Mouse (Mus musculus) mature B cell (primary cell): Measurements from ENCODE around the gene Ajap1.

ENCODE experiments used
- in situ Hi-C: fragments of 300-500 bp; cut with MboI; formaldehyde crosslinking; loops from 2 replicates; pipeline ENCODE4 v1.14.3; 2019

Ajap1 gene

GRCm38 (mm10) chr4:153482459-153483338, at the start of gene Ajap1:
Gene Ajap1, minus strand, starts transcription at chr4:153482811.
- in situ Hi-C loops: no loop called here

GRCm38 (mm10) chr4:153530536-153530935, 47.9 kb upstream of the Ajap1 start:
- in situ Hi-C loops: no loop called here

- in situ Hi-C loops: no loop called here
Observed at GRCm38 (mm10) chr4:153521601-153522000, 39.0 kb upstream of the Ajap1 start.

- in situ Hi-C loops: no loop called here
Observed at GRCm38 (mm10) chr4:153519888-153520287, 37.3 kb upstream of the Ajap1 start.

- in situ Hi-C loops: no loop called here
Observed at GRCm38 (mm10) chr4:153519289-153519688, 36.7 kb upstream of the Ajap1 start.

GRCm38 (mm10) chr4:153515786-153516185, 33.2 kb upstream of the Ajap1 start:
- in situ Hi-C loops: no loop called here

GRCm38 (mm10) chr4:153514071-153514470, 31.5 kb upstream of the Ajap1 start:
- in situ Hi-C loops: no loop called here

GRCm38 (mm10) chr4:153511530-153511929, 28.9 kb upstream of the Ajap1 start:
- in situ Hi-C loops: no loop called here

GRCm38 (mm10) chr4:153501936-153502335, 19.3 kb upstream of the Ajap1 start:
- in situ Hi-C loops: no loop called here

- in situ Hi-C loops: no loop called here
Observed at GRCm38 (mm10) chr4:153492444-153492843, 9.8 kb upstream of the Ajap1 start.

GRCm38 (mm10) chr4:153489116-153489515, 6.5 kb upstream of the Ajap1 start:
- in situ Hi-C loops: no loop called here

GRCm38 (mm10) chr4:153485913-153486312, 3.3 kb upstream of the Ajap1 start:
- in situ Hi-C loops: no loop called here

- in situ Hi-C loops: no loop called here
Observed at GRCm38 (mm10) chr4:153484392-153484791, 1.8 kb upstream of the Ajap1 start.

GRCm38 (mm10) chr4:153481361-153482234, 1.0 kb downstream of the Ajap1 start:
- in situ Hi-C loops: no loop called here

GRCm38 (mm10) chr4:153480551-153481262, 1.9 kb downstream of the Ajap1 start:
- in situ Hi-C loops: no loop called here

- in situ Hi-C loops: no loop called here
Observed at GRCm38 (mm10) chr4:153479144-153479543, 3.5 kb downstream of the Ajap1 start.

- in situ Hi-C loops: no loop called here
Observed at GRCm38 (mm10) chr4:153473480-153474252, 8.9 kb downstream of the Ajap1 start.

GRCm38 (mm10) chr4:153469712-153470111, 12.9 kb downstream of the Ajap1 start:
- in situ Hi-C loops: no loop called here

GRCm38 (mm10) chr4:153459934-153460333, 22.7 kb downstream of the Ajap1 start:
- in situ Hi-C loops: no loop called here

GRCm38 (mm10) chr4:153459503-153459902, 23.1 kb downstream of the Ajap1 start:
- in situ Hi-C loops: no loop called here

- in situ Hi-C loops: no loop called here
Observed at GRCm38 (mm10) chr4:153458821-153459220, 23.8 kb downstream of the Ajap1 start.
